Mouse (Mus musculus): ENCODE measurements around the gene Cfap65. TPM values are rescaled to one million over a fixed set of nuclear protein-coding genes. Genes with fewer than 3 reads are reported as not detected.

The Cfap65 gene
- polyA plus RNA-seq, 1 experiment, result 10.6 TPM

- H3K27ac ChIP-seq (ENCODE audit: insufficient read depth, low read length), result no peak overlapping the region
- H3K4me3 ChIP-seq (ENCODE audit: insufficient read depth, low read length), result no peak overlapping the region
- no peaks in the 10 kb centered on the region for H3K4me1 ChIP-seq (ENCODE audit: control insufficient read depth, insufficient read depth, low read length)
- TF ChIP-seq POLR2A (IDR thresholded peaks at IDR 0.05; ENCODE audit: extremely low read depth, insufficient read depth, low read length) (no peak), CTCF (IDR thresholded peaks at IDR 0.05; ENCODE audit: extremely low read depth, insufficient read depth, low read length) (no peak)
Observed at GRCm38 (mm10) chr1:74961722-74962121, 26.3 kb upstream of the Cfap65 start.

GRCm38 (mm10) chr1:74960059-74960458, 24.7 kb upstream of the Cfap65 start:
- no peak overlapping the region for H3K27ac ChIP-seq (ENCODE audit: insufficient read depth, low read length)
- no peak for TF ChIP-seq POLR2A (IDR thresholded peaks at IDR 0.05; ENCODE audit: extremely low read depth, insufficient read depth, low read length)
- TF ChIP-seq CTCF (IDR thresholded peaks at IDR 0.05; ENCODE audit: extremely low read depth, insufficient read depth, low read length), result no peak
- H3K4me3 ChIP-seq (ENCODE audit: insufficient read depth, low read length), result no peak overlapping the region

DNA sequence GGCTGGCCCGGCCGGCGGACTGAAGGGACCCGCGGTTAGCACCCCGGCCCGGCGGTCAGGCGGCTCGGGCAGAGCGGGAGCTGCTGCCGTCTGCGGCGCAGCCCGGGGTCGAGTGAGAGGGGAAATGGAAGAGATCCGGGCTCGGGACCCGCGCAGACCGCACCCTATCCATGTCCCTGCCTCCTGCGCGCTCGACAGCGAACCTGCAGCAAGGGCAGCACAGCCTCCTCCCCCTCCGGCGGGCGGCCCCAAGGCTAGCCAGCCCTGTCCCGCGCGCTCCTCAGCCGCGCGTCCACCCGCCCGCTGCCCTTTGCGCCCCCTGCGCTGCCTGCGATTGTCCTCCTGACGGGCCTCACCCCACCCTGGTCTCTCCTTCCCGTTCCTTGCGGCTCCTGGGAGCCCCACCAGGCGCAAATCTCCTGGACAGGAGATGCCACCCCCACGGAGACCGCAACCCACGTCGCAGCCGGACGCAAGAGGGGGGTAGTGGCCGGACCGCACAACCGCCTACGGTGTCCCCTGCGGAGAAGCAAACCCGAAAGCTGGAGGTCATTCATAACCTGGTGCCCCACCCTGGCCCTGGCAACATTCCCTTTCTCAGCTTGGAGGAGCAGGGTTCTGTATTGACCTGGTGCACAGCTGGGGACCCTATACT, 16.3 kb upstream of the Cfap65 start, which contains the start of gene Ihh:
TSS of gene Ihh (minus strand) at position 117 of the 655 bp plus-strand sequence.
- Histone ChIP-seq H3K27ac (ENCODE audit: insufficient read depth, low read length) (no peak within 1 kb of the TSS), H3K4me1 (ENCODE audit: control insufficient read depth, insufficient read depth, low read length) (no peaks in the 10 kb centered on the region), H3K4me3 (ENCODE audit: insufficient read depth, low read length) (no peak within 1 kb of the TSS)
- TF ChIP-seq CTCF (IDR thresholded peaks at IDR 0.05; ENCODE audit: extremely low read depth, insufficient read depth, low read length) (no peak), POLR2A (IDR thresholded peaks at IDR 0.05; ENCODE audit: extremely low read depth, insufficient read depth, low read length) (no peak)

More at GRCm38 (mm10) chr1:74960059-74960458, 24.7 kb upstream of the Cfap65 start:
- no peaks in the 10 kb centered on the region for H3K4me1 ChIP-seq (ENCODE audit: control insufficient read depth, insufficient read depth, low read length)

DNA sequence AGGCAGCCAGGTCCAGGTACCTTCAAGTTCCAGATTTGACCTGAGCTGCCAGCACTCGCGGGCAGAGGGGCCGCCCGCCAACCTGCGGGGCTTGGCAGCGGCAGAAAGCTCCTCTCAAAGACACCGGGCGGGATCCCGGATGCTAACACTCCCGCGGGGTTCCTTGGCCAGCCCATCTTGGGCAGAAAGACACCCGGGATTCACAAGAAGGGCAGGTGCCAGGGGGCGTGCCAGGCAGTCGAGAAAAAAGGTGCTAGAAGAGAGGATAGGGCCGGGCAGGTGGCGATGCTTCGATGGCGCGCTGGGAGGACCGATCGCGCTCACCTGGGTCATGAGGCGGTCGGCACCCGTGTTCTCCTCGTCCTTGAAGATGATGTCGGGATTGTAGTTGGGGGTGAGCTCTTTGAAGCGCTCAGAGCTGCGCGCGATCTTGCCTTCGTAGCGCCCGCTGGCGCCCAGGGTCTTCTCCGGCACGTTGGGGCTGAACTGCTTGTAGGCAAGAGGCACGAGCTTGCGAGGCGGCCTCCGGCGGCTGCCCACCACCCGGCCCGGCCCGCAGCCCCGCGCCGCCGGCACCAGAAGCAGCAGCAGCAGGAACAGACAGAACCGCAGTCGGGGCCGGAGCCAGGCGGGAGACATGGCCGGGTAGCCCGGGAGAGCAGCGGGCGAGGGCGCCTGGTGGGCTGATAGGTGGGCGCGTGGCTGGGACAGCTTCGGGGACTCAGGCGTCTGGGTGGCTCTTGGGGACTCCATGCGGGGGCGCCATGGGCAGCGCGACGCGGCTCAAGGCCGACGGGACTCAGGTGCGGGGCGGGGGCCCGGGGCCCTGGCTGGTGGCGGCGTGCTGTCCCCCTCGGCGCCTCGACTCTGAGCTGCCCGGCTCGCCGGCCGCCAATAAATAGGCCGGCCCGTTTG, 15.4 kb upstream of the Cfap65 start:
- Histone ChIP-seq H3K4me3 (ENCODE audit: insufficient read depth, low read length) (no peak overlapping the region), H3K4me1 (ENCODE audit: control insufficient read depth, insufficient read depth, low read length) (no peaks in the 10 kb centered on the region), H3K27ac (ENCODE audit: insufficient read depth, low read length) (no peak overlapping the region)
- TF ChIP-seq POLR2A (IDR thresholded peaks at IDR 0.05; ENCODE audit: extremely low read depth, insufficient read depth, low read length) (no peak), CTCF (IDR thresholded peaks at IDR 0.05; ENCODE audit: extremely low read depth, insufficient read depth, low read length) (no peak)

DNA sequence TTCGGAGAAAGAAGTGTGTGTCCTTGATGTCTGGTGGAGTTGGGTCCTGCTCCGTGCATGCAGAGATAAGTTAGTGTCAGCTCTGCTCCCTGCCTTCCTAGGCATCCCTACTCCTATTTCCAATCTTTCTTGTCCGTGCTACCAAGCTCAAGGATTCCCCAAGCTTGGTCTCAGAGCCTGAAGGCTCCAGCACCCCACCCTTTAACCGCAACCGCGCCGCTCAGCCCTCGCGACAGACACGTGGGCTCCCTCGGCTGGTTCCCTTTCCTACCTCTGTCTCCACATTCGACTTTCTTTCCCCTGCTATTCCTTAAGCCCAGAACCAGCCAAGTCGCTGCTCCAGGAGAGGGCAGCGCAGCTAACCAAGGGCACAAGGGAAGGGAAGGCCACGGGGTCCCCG, 14.7 kb upstream of the Cfap65 start:
- H3K4me3 ChIP-seq (ENCODE audit: insufficient read depth, low read length), result no peak overlapping the region
- TF ChIP-seq CTCF (IDR thresholded peaks at IDR 0.05; ENCODE audit: extremely low read depth, insufficient read depth, low read length) (no peak), POLR2A (IDR thresholded peaks at IDR 0.05; ENCODE audit: extremely low read depth, insufficient read depth, low read length) (no peak)
- H3K27ac ChIP-seq (ENCODE audit: insufficient read depth, low read length), result no peak overlapping the region
- no peaks in the 10 kb centered on the region for H3K4me1 ChIP-seq (ENCODE audit: control insufficient read depth, insufficient read depth, low read length)

DNA sequence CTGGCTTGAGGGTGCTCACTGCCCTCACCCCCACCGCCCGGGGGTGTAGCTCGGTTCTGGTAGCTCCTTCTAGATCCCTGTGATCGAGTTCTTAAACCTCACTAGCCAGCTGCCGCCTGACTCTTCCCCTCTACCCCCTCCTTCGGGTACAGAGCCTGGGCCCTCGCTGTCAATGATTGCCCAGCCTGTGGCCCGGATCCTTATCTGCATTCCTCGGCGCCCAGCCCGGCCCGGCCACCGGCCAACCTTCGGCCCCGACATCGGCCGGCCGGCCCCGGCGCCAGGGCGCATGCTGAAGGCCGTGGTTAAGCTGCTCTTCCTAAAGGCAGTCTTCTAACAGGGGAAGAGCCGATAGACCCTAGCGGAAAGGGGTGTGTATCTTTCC, 14.3 kb upstream of the Cfap65 start:
- H3K4me1 ChIP-seq (ENCODE audit: control insufficient read depth, insufficient read depth, low read length), result no peaks in the 10 kb centered on the region
- H3K27ac ChIP-seq (ENCODE audit: insufficient read depth, low read length), result no peak overlapping the region
- no peak for TF ChIP-seq CTCF (IDR thresholded peaks at IDR 0.05; ENCODE audit: extremely low read depth, insufficient read depth, low read length)
- TF ChIP-seq POLR2A (IDR thresholded peaks at IDR 0.05; ENCODE audit: extremely low read depth, insufficient read depth, low read length), result no peak
- no peak overlapping the region for H3K4me3 ChIP-seq (ENCODE audit: insufficient read depth, low read length)

GRCm38 (mm10) chr1:74948784-74949665, 13.6 kb upstream of the Cfap65 start:
- TF ChIP-seq CTCF (IDR thresholded peaks at IDR 0.05; ENCODE audit: extremely low read depth, insufficient read depth, low read length) (peak; percentile 61), POLR2A (IDR thresholded peaks at IDR 0.05; ENCODE audit: extremely low read depth, insufficient read depth, low read length) (no peak)

GRCm38 (mm10) chr1:74947986-74948670, 12.7 kb upstream of the Cfap65 start:
- TF ChIP-seq POLR2A (IDR thresholded peaks at IDR 0.05; ENCODE audit: extremely low read depth, insufficient read depth, low read length) (no peak), CTCF (IDR thresholded peaks at IDR 0.05; ENCODE audit: extremely low read depth, insufficient read depth, low read length) (no peak)

More at GRCm38 (mm10) chr1:74948784-74949665, 13.6 kb upstream of the Cfap65 start:
- no peaks in the 10 kb centered on the region for H3K4me1 ChIP-seq (ENCODE audit: control insufficient read depth, insufficient read depth, low read length)
- no peak overlapping the region for H3K27ac ChIP-seq (ENCODE audit: insufficient read depth, low read length)
- H3K4me3 ChIP-seq (ENCODE audit: insufficient read depth, low read length), result no peak overlapping the region

More at GRCm38 (mm10) chr1:74947986-74948670, 12.7 kb upstream of the Cfap65 start:
- H3K27ac ChIP-seq (ENCODE audit: insufficient read depth, low read length), result no peak overlapping the region
- no peaks in the 10 kb centered on the region for H3K4me1 ChIP-seq (ENCODE audit: control insufficient read depth, insufficient read depth, low read length)
- no peak overlapping the region for H3K4me3 ChIP-seq (ENCODE audit: insufficient read depth, low read length)
